Mouse (Mus musculus) ES-E14 (cell line): ENCODE data around the gene Slc16a6.

ENCODE experiments used
- MAFK ChIP-seq: IDR thresholded peaks from 2 replicates; pipeline ENCODE4 v1.6.1; 2014; ENCODE audit warnings: mild to moderate bottlenecking, low read depth, low read length, inconsistent platforms; ENCODE audit not compliant: insufficient read depth
- ZNF384 ChIP-seq: IDR thresholded peaks from 2 replicates; pipeline ENCODE4 v1.6.1; 2012; ENCODE audit warnings: low read depth, low read length, inconsistent platforms

- TF ChIP-seq MAFK: no peak
- TF ChIP-seq ZNF384: no peak
Measured at GRCm38 (mm10) chr11:109421205-109421604, 52.2 kb downstream of the Slc16a6 start.
